Mouse (Mus musculus) cerebellum, postnatal 4 days (tissue): ENCODE measurements around the gene Ftsj3.
A peak's percentile ranks its signal among the peaks of the same experiment; 100 is the strongest.

Experiments used
- DNase-seq, 2 experiments: peaks; one replicate each; pipeline ENCODE4 v3.0.0; 2022; ENCODE audit warnings: low spot score in 2 of 2, mixed read lengths in 1 of 2

Gene Ftsj3

DNA sequence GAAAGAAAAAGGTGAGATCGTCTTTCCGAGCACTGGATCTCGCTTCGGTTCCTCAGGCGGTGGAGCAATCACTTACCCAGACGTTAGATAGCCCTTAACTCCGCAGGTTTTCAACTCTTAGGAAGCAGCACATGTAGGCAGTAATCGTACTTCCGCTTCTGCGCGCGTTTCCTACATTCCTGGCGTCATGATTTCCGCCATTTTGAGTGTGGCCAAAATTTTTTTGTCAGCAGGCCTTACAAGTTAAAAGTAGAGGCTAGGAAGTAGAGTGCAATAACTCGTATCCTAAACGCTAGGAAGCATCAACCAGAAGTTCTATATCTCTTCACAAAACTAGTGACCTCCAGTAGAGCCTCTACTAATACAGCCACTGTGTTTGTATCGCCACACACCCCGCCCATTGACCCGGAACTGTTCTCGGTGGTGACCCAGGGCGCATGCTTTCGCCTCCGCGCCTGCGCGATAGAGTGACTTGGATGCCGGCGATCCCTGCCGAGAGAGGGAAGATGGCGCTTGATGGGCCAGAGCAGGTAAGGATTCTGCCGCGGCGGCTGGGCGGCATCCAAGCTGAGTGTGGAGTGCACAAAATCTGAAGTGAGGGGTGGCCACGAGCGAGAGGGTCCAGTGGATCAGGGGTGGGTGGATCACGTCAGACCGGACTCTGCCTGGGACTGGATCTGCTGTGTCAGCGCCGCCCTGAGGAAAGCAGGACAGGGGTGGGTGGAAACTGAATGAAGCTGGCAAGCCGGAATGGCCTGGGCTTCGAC lies at the start of gene Ftsj3, which contains the start of gene Psmc5:
Ftsj3 (minus strand) TSS at position 395 of the 767 bp plus-strand sequence.
Psmc5 (plus strand) TSS at position 470 of the 767 bp plus-strand sequence.
- peak; percentile 96 to 98 for DNase-seq

DNA sequence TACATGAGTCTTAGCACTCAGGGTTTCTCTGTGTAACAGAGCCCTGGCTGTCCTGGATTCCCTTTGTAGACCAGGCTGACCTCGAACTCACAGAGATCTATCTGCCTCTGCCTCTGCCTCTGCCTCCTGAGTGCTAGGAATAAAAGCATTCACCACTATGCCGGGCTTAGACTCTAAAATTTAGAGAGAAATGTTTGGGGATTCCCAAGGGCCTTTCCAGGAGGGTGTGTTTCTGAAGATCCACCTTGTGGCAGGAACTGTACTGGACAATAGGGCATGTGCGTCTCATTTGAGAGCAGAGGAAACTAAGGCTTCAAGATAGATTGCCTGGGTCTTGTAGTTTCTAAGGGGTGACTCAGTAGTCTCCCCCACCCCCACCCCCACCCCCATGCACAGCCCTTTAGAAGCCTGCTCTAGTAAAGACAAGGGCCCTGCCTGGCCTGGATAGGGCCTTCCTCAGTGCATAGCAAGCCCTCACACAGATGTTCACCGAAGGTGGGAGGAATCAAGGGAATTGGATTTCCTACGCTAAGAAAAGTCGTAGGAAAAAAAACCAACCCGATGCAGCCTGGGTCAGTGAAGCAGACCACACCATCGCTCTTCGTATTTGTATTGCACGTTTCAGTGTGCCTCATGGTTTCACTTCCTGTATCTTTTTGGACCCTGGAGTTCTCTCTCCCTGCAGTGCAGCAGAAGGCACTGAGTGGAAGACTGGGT lies 49.6 kb upstream of the Ftsj3 start:
- DNase-seq: no peak

DNA sequence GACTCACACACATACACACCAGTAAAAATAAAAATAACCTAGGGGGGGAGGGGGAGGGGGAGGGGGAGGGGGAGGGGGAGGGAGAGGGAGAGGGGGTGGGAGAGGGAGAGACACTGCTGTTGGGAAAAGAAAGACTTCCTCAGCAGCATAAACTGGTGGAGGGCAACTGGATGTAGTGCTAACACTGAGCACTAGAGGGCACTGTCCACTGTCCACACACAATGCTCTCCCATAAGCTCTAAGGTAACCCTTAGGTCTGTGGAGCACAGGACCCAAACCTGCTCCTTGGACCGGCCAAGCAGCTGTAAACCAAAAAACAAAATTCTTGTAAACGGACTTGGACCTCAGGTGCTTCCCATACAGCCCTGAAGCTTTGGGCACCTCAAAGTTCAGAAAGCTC lies 46.8 kb upstream of the Ftsj3 start:
- peak in 1 of 2 experiments; percentile 56 for DNase-seq

DNA sequence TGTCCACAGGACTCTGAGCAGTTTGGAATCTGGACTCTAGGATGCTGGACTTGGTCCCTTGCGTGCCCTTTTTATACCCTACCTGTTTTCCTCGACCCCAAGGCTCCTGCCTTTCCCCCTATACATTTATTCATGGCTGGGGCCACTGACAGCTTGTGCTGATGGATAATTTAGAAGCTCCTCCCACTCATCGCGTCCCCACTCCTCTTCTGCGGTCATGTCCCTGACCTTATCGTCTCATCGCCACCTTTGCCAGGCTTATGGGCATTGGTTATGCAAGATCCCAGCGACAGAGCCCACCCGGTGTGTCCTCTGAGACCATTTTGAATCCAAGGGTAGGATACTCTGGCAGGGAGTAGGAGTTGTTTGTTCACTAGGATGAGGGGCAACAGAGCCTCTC lies 45.9 kb upstream of the Ftsj3 start, which contains the start of gene Gh:
Gh (minus strand) TSS at position 101 of the 400 bp plus-strand sequence.
- DNase-seq: no peak

DNA sequence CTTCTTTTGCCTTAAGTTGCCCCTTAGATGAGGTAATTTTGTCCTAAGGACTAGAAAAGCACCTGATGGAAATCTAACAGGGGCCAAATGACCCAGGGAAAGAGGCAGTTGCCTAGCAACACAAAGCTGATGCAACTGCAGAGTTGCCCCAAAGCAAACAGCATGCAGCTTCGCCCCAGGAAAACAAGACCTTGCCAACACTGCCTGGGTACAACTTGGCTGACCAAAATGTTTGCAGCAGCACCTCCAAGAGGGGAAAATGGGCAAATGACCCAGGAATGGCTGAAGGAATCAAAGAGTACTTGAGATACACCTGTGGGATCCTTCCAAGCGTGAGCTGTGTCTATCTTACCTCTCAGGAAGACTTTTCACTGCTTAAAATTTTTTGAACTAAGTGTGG lies 36.0 kb upstream of the Ftsj3 start:
- DNase-seq: peak in 1 of 2 experiments; percentile 45

DNA sequence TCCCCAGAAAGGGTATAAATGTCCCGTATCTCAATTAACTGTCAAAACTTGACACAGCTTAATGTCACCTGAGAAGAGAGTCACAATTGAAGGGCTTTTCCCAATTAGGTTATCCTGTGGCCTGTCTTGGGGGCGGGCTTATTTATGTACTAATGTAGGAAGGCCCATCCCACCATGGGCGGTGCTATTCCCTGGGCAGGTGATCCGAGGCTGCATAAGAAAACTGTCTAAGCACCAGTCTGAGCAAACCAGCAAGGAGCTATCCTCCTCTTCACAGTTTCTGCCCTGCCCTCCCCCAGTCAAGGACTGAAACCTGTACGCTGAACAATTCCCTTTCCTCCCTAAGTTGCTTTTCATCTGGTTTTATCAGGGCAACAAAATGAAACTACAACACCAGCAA lies 34.5 kb upstream of the Ftsj3 start:
- DNase-seq: no peak

DNA sequence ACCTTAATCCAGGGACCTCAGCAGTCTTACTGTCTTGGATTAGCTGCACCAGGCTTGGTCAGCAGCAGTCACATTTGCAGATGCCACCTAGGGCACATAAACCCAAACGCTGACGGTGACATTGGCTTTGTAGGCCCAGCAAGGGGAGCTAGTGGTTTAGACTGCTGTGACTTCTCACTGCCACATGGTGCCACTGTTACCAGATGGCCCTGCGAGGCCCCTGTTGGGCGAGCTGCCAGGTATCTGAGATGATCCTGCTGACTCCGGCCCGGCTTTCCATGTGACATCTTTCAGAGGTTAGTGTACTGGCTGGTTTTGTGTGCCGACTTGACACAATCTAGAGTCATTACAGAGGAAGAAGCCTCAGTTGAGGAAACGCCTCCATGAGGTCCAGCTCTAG lies 33.5 kb upstream of the Ftsj3 start:
- peak; percentile 60 to 85 for DNase-seq

DNA sequence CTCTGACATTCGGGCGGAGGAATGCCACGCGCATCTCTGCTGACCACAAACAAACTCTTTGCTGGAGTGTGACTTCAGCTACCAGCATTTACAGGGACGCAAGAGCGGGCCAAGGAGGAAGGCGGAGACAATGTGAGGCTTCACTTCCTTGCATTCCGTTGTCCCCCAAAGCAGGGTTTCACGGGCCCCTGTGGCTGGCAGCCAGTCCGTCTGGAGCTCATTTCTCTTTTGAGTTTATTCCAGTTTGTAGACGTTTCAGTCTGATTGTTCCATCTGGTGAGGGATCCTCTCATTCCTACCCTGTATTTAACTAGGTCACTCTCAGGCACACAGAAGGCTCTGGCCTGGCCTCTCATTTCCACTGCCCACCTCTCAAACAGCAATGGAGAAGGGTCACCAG lies 31.1 kb upstream of the Ftsj3 start:
- DNase-seq: no peak

DNA sequence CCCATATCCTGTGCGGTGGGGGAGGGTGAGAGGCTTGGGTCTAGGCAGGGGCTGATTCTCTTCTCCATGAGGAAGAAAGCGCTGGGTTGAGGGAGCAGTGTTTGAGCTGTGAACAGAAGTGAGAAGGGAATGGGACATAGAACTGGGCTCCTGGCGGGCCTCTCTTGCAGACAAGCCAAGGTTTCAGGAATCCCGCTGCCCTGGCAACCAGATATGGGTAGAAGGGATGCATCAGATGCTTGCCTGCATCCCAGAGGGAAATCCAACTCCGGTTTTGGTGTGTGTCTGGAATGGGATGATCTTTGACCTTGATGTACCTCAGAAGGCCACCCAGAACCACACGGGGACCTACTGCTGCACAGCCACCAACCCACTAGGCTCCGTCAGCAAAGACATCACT lies 30.3 kb upstream of the Ftsj3 start:
- no peak for DNase-seq

DNA sequence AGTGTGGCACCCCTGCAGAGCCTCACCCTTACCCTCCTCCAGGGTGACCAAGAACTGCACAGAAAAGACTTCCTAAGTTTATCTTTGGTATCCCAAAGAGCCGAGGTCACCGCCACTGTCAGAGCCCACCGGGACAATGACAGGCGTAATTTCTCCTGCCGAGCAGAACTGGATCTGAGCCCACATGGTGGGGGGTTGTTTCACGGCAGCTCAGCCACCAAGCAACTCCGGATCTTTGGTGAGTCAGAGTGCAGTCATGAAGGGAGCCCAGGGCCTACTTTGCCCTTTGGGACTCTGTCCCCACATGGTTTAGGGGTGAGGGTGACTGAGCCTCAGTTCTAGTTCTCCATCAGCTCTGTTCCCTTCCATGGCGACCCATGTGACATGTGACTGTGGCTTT lies 28.2 kb upstream of the Ftsj3 start:
- DNase-seq: no peak

DNA sequence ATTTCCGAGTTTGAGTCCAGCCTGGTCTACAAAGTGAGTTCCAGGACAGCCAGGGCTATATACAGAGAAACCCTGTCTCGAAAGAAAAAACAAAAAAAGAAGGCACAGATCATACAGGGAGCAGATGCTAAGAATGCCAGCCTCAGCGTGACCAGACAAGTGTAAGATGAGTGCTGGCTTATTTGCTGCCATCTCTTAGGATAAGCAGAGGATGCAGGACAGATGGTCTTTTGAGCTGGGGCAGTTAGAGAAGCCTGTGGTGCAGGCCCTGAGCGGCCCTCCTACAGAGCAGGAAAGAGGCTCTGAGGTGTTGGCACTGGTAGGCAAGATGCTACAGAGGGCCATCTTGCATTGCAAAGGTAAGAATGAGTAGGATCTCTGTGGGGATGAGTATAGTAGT lies 27.5 kb upstream of the Ftsj3 start:
- DNase-seq: no peak

DNA sequence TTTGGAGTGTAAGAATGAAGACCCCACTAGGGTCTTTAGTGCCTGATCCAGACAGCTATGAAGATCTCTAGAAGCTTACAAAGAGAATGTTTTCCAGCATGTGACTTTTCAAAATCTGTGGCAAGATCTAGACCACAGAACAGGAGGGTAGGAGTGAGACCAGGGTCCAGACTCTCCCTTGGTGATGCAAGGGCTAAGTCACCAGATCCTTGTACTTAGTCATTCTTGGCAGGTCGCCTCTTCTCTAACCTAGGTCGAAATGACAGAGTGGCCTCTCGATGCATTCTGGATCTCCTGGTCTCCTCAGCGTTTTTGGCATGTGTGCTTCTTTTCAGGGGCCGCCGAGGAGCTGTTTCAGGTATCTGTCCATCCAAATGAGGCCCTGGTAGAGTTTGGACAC lies 26.6 kb upstream of the Ftsj3 start:
- no peak for DNase-seq

DNA sequence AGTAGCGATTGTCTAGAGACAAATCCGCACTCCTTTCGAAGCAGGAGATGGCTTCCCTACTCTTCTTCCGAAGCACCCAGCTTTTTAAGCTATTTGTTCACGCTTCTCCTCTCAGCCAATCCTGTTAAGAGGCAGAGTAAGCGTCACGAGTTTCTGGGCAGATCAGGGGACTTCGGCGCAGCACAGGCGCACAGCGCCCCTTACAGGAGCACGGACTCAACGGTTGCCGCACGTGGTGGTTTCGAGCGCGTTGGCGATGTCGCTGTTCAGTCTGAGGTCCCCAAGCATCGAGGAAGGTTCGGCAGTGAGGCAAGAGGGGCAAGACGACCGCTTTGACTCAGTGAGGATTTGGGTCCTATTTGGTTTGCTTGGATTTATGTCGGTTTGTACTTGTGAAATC lies 20.6 kb upstream of the Ftsj3 start, which contains the start of gene Tcam1:
Tcam1 (plus strand) TSS at position 219 of the 400 bp plus-strand sequence.
- peak; percentile 92 to 96 for DNase-seq

DNA sequence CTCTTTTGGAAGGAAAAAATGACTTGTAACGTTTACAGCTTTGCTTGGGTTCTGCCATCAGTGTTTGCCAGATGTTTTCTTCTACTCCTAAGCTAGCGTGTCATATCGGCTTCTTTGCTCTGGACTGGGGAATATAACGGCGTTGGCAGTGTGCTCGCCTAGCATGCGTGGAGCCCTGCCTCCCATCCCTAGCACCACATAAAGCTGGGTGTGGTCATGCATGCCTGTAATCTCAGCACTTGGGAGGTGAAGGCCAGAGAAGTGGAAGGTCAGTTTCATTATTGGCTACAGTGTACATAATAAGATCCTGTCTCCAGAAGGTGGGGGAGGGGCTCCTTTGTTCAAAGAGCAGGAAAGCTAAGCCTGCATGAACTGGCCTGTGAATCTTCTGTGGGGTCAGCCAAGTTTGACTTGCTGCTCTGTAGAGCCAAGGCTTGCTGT lies 19.1 kb upstream of the Ftsj3 start:
- no peak for DNase-seq

DNA sequence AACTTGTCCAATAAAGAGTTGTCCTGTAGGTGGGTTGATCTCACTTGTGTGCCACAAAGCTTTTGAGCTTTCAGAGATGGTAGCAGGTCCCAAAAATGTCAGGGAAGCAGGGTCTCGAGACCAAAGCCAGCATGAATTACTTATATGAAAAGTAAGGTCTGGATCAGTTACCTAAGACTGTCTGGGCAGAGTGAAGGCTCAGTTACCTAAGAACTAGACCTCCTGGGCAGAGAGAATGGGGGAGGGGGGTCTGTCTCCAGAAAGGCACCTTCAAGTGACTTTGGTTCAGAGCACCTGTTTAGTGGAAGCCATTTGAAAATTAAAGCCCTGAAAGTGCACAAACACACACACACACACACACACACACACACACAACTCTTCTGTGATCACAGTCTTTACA lies 18.5 kb upstream of the Ftsj3 start:
- no peak for DNase-seq

DNA sequence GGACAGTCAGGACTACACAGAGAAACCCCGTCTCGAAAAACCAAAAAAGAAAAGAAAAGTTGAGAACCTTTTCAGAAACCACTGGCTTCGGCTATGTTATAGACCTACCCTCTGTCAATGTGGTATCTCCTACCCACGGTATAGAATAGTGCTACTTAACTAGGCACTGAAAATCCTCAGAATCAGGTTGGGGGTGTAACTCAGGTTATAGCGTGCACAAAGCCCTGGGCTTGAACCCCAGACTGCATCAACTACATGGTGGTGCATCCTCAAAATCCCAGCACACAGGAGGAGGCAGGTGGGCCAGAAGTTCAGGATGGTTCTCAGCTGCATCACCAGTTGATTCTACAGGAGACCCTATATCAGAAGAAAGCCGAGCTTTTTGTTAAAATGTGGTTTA lies 17.9 kb upstream of the Ftsj3 start:
- no peak for DNase-seq

DNA sequence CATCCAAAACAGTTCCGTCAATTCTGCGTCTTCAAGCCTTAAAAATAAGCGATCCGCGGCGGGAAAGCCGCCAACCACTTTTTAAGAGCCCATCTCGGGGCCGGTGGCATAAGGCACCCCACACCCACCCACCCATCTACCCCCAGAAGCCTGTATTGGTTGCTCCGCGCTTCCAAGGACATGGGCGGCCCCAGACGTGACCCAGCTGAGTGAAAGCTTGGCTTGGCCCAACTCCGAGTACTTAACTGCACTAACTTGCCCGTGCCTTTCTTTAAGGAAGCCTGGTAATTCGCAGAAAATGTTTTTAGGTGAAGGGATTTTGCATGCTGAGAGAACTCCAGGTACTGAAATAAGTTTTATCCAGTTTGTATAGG lies 17.4 kb upstream of the Ftsj3 start:
- no peak for DNase-seq

DNA sequence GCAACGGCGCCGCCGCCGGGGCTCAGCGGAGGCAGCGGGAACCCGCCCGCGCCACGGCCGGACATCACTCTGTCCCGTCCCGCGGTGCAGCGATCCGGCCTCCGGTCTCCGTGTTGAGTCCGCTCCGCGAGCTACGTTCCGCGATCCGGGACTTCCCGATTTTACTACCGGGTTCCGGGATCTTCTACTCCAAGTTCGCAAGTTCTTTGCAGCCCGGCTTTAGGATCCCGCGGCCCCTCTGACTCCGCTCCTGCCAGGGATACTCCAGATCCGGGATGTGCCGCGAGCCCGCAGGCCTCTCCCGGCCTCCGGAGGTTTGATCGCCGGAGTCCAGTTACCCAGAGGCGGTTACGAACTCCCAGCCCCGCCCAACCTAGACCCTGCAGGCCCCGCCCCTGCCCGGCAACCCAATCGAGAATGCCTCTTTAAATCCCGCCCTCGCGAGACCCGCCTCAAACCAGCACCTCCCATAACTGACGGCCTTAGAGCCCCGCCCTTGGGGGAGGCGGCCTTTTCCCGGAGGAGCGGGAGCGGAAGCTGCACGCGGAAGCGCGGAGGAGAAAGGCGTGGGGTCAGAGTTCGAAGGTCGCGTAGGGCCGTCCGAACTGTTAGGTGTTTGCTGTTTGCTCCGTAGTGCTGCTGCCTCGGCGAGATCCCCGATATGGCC lies 16.9 kb upstream of the Ftsj3 start, which contains the start of gene Smarcd2:
Smarcd2 (minus strand) TSS at position 329 of the 667 bp plus-strand sequence.
- peak; percentile 94 to 98 for DNase-seq

DNA sequence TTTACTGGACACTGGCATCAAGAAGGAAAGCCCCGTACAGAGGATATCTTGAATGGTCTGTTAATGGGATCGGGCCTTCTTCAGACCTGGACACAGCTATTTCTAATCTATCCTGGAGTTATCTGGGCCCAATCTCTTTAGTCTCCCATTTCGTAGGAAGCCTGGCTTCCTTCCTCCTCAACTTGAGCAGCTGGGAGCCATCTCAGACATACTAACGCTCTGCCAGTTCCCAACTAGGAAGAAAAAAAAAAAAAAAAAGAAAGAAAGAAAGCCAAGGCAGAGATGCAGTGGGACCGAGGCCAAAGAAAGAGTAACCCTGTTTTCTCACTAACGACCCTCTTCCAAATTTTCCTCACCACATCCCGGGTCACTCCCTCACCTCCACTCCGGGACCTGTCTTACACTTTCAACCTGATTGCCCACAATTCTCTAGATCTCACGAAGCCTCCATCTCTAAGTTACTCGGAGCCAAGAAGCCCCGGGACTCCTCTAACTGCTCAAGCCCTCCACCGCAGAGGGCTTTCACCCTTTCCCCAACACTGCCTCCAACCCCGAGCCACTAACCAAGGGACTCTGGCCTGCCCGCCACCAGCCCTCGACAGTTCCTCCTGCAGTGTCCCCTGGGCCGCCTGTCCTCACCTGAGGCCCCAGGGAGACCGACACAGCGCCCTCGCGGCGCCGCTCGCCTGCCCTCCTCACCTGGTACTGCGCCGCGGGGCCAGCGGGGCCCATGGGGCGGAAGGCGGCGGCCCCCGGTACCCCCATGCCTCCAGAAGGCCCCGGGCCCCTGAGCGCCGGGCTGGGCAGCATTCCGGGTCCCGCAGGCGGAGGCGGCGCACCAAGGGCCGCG lies 16.1 kb upstream of the Ftsj3 start:
- DNase-seq: peak in 1 of 2 experiments; percentile 30

DNA sequence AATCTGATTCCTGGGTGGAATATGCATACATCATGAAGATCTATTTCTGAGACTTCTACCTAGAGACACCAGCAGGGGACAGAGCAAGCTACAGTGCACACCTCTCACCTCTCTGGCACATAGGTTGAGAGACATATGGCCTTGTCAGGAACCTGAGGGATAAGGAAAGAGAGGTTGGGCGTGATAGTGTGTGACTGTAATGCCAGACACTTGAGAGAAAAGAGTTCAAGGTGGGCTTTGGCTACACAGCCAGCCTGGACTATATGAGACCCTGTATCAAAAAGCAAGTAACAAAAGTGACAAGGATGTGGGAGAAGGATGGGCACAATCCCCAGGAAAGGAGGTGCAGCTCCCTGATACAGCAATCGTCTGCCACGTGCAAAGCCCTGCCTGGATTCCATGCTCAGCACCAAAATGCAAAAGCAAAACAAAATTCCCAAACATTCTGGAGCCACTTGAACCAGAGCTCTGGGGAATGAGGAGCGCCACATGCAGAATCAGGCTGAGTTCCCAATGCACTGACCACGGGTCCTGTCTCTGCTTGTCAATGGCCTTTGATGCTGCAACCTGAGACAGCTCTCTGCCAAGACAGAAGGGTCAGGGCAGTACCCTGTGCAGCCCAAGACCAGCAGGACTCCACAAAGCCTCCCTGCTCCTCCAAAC lies 15.4 kb upstream of the Ftsj3 start:
- DNase-seq: no peak

DNA sequence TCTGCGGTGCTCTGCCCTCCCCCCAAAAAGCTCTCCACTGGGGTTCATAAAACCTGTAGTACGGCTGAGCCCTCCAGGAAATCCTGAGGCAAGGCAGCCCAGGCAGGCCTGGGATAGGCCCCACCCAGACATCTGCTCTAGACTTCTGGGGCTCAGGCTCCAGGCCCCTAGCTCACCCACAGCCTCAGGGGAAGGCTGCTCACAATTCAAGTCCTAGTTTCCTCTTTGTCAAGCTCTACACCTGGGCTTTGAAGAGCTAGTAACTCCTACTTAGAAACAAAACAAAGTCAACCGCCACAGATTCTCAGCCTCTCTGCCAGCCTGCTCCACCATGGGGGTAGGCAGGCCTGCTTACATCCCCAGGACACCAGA lies 13.2 kb upstream of the Ftsj3 start:
- no peak for DNase-seq
